Mouse (Mus musculus) layer of hippocampus, adult 8-10 months (tissue): ENCODE measurements around the gene Pbx1. TPM values are rescaled to one million over a fixed set of nuclear protein-coding genes. Genes with fewer than 3 reads are reported as not detected.

Experiments
- DNase-seq, 2 experiments: peaks; one replicate each; pipeline ENCODE4 v3.0.0; 2022; ENCODE audit warnings: low spot score in 2 of 2
- total RNA-seq, 4 experiments: library from RNA; stranded (reverse); gene quantifications; 2 replicates each; pipeline ENCODE4 v1.2.4; 2022

The Pbx1 gene
- total RNA-seq, 4 experiments from 2014 or later: 117 to 134 (median 122) TPM

DNA sequence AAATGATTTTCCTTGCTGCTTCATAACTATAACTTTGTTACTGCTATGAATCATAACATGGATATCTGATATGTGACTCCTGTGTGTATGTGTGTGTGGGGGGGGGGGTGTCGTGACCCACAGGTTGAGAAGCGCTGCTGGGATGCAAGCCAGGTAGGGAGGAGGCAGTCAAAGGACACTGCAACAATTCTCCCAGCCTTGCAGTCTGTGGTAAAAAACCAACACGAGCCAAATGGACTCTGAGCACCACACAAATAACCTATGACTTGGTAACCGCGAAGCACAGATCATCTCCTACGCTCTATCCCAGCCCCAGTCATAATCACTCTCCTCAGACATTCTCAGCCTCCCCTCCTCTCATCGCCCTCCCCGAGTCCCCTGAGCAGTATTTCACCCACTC, 87.2 kb downstream of the Pbx1 start:
- DNase-seq: no peak

DNA sequence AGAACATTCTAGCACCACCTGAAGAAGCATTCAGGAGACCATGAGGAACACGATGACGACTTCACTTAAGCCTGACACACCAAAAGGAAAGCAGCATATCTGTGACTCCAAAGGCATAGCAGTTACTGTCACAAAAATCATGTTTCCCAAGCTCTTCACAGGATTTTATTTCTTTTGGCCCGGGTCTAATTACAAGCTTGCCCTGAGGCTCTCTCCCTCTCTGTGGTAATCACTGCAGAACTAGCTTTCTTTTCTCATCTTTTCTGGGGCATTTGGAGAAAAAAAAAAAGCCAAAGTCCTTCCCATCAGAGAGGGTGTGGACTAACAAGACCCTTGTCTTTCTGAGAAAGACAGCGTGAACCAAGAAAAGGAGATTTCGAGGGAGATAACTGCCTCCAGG, 87.8 kb downstream of the Pbx1 start:
- no peak for DNase-seq

DNA sequence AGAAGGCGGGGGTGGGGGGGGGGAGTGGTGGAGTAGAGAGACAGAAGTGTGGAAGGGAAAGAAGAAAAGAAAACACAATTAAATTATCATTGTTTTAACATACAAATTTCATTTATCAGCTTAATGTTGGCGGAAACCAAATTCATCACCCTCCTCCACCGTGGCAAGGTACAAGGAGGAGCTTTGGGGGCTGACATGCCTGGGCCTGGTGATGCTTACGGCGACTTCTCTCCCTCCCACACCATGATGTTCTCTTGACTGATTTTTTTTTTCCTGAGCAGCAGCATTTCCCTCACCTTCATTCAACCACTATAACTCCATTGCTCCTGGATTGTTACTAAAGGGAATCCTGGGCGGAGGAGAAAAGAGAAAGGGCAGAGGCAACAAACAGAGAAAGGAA, 89.8 kb downstream of the Pbx1 start:
- no peak for DNase-seq

DNA sequence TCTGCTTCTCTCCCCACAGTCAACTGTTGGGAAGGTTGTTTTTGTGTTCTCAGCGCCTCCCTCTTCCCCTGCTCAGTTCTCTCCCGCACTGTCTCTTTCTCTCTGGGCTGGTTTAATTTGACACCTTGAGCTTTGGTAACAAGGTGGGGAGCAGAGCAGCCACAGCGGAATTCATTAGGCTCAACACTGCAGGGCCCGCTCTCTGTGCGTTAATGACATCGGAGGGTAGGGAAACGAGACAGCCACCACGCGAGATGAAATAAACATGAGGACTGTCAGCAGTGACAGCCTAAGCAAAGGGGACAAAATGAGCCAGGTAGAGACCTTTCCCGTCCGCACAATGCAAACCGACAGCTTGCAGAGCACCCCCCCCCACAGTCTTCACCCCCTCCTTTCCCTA, 90.2 kb downstream of the Pbx1 start:
- DNase-seq: no peak

DNA sequence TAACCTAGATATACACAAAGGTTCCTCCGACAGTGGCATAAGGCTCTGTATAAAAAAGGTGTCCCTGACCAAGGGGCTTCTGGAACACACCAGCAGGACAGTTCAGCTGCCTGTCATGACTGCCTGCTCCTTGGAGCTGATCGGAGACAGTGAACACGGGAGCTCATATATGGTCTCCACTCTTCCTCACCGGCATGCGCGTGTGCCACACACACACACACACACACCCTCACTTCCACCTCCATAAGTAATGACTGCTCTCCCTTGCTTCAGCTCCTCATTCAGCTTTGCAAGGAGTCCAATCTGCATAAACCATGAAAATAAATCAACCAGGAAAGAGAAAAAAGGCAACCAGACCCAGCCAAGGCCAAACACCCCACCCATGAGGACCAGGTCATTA, 90.7 kb downstream of the Pbx1 start:
- no peak for DNase-seq

DNA sequence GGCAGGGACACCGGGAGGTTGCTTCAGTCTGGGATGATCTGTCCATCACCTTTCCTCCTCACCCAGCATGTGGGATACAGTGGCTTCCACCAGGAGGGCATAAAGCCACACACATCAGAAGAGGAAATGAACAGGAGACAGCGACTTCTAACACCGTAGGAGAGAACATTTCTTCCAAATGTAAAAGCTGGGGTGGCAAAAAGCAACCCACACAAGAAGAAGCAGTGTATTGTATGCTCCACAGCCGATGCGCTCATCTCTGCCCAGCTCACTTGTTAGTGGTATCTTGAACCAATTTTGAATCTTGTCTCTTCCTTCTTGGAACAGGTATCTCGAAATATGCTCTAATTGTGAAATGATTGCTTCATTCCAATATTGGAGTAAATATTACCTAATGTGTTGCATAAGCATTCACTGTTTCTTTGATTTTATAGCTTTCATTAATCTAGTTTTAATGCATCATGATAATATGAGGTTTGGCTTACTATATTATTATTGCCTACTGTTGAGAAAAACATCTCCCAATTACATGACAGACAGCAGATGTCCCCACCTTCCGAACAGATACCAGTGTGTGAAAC, 95.7 kb downstream of the Pbx1 start:
- no peak for DNase-seq

DNA sequence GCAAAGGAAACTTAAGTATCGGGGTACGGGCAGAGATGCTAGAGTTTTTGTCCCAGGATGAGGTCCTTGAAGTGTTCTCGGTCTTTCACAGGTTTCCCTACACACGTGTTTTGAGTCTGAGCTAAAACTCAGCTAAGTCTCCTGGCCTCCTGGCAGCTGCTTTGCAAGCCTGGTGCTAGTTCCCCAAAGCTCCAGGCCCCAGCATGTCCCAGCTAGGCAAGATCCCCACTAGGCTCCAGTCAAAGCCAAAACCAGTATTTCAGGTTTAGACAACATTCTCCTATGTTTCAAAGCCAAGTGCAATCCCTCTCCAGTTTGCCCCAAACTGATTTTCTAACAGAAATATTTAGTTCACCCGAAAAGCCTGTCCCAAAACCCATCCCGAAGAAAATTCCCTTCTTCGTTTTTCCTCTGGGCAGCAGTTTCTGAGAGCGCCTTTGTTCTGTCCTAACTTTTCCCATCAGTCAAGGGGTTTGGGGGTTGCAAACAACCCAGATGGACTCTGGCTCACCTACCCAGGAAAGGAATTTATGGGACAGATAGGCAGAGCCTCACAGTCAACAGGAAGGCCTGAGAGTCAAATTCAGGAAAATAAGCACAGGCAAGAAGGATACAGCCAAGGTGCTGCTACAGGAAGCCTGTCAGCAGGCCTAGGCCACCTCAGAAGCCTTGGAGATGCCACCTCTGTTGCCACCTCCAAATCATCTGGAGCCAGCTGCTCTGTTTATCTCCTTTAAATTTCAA, 97.1 kb downstream of the Pbx1 start:
- no peak for DNase-seq

DNA sequence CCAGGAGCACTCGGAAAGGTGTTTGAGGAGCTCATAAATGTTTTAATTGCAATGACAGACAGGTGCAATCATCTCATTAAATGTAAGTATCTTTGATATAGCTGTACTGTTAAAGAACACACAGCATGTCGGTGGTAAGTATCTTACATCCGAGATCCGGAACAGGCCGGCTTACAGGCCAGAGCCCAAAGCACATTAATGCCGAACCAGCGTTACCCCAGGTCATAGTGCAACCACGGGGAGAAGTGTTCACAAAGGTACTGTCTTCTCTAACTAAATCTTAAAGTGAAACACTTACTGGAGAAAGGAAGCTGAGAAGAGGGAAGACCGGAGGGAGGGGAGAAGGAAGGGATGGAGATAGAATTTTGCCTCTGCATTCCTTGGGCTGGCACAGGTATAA, 100.0 kb downstream of the Pbx1 start:
- no peak for DNase-seq

DNA sequence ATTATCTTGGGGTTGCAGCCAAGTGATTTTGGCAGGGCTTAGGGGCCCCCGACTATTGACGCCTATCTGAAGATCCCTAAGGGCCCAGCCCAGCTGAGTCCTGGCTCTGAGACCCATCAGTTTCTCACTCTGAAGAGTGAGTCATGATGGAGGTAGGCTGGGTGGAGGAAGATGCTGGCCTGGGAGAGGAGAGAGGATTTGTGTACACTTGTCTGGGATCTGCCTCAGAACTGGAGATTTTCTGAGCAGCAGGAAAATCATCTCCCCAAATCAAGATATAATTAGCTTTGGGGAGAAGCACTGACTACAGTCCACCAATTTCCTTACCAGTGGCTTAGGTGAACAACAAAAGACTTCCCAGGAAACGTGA, 103.8 kb downstream of the Pbx1 start:
- no peak for DNase-seq

DNA sequence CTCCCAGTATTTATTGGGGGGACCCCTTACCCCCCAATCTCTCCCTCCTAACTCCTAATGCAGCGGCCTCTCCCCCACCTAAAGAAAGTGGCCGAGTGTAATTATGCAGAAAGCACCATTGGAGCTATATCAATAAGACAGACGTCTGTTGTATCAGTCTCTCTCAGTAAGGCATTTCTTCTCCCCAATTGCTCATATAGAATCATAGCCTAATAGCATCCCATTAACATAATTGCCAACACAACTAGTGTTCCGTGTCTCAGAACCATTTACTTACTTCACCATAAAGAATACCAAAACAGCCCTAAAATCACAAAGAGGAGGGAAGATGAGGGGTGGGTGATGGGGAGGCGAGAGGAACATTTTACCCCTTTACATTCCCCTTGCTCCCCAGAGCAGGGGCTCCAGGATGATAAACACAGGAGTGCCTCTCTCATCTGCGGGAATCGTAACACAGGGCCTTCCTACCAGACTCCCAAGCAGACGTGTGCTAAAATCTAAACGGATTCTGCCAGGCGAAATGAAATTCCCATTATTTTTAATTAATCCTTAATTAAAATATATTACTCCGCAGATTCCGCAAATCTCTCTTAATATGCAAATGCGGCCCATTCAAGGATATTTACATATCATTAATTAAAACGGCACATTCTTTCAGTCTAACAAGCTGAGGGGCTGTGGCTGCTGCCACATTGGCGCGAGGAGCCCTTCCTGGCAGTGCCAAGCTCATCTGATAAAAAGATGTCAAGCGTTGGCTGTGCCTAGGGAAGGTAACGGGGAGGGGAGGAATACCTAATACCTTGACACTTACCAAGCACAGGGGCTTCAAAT, 104.5 kb downstream of the Pbx1 start:
- no peak for DNase-seq

DNA sequence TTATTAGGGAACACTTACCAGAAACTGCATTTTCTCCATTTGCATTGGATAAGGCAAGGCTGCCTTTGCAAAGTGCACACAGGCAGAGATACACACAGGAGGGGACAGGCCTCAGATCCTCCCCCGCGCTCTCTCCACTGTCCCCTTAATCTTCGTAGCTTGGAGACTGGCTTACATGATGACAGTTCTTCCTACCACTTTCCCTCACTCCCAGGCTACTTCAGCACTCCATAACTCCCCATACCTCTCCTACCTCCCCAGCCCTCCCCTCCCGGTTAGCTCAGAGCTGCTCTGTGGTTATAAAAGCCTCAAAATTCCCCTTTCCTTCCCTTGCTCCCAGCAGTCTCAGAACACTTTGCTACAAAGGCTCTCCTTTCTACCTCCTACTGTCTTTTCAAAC, 106.3 kb downstream of the Pbx1 start:
- no peak for DNase-seq

DNA sequence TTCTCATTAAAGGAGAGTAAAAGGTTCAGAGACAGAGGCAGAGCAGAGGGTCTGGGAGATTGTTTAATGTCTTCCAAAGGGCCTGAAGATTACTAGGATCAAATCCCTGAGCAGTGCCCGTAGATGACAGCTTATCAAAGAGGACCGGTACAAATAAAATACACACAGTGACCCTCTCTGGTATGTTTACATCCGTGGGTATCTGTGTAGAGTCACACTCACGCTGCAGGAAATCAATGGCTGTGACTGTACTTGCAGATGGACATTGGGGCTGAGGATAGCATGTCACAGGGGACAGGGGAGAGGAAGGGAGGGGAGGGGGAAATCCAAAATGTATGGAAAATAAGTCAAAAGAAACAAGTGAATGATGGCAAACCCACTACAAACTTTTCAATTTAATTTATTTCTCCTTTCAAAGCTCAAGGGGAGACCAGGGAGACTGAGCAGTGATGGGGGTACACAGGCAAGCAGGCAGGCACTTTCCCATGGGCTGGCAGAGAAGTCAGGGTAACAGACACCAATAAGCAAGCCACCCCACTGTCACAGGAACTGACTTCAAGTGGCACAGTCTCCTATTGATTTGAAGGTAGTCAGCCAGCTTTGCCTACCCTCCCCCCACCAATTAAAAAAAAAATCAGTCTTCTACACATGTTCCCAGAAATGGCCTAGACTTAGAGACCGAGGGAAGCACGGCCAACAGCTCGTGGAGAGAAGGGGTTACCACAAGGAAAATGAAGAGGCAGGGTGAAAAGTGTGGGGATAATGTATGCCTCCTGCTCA, 107.6 kb downstream of the Pbx1 start:
- no peak for DNase-seq

DNA sequence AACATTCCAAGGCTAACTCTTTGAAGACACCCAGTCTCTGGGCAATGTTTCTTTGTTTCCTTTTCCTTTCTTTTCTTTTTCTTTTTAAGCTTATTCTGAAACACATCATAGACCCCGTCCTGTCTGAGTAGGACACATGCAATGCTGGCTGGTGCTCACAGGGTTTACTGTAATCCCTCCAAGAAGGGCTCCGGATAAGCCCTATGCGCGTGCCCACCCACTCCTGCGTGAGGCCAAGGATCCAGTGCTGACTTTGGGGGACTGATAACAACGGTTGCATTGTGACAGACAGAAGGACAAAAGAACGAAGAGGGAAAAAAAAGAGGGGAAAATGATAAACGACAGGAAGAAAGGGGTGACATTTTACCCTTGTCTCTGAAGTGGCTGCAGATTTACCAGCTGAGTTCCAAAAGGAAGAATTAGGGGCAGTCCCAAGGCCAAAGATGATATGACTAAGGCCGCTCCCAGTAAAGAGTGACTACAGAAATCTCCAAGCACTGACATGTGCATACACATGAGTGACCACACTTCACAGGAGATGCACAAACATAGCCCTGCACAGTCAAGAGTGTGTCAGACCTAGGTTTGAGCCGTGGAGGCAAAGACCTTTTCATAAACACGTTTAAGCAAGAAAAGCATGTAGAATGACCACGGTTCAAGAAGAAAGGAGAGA, 108.5 kb downstream of the Pbx1 start:
- no peak for DNase-seq

DNA sequence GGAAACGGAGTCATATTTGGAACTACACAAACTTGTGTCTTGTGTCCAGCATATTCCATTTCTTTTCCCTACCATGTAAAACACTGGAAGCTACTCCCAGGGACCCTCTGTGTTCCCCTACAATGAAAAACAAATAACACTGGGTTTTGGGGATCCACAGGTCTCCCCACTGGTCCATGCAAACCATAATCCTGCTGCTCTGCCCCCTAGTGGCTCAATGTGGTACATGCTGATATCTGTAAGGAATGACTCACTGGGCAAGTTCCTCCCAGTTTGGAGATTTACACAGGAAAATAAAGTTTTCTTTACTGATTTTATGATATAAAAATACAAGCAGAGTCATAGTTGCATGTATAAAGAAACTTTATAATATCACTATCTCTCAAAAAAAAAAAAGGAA, 109.2 kb downstream of the Pbx1 start:
- no peak for DNase-seq

DNA sequence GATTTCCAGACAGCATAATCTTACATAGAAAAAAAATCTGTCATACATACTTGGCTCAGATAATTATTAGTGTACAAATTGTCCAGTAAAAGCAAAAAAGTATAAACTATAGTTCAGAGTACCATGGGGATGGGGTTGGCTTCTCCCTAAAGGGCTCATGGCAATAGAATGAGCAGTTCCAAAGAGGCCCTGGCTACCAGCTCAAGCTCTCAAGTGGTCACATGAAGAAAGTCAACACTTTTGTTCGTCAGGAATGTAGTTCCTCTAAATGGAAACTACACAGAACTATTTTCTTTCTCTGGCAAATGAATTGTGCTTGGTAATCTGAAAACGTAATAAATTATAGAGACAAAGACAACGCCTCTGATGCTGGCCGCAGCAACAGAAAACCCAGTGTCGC, 112.4 kb downstream of the Pbx1 start:
- DNase-seq: no peak

DNA sequence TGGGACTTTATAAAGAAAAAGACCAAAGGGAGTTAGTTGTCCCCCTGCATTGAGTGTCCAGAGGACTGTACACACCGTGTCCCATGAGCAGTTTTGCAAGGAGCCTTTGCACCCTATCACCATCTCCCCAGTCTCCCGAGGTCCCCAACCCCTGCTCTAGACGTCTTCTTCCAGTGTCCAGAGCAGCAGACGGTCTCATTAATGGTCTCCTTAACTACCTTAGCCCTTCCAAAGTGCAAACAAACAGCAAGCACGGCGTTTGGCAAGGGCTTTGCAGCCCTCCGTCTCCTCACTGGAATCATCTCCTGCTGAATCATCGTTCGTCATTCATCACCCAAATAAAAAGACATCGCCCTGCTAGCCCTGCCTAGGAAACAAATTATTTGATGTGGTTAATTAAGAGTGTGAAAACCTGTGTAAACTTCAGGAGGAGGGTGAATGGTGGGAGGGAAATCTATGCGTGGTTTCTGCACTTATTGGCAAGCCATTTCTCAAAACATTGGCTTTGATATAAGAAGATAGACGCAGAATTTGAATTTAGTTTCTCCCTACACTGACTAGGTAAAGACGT, 113.1 kb downstream of the Pbx1 start:
- no peak for DNase-seq

DNA sequence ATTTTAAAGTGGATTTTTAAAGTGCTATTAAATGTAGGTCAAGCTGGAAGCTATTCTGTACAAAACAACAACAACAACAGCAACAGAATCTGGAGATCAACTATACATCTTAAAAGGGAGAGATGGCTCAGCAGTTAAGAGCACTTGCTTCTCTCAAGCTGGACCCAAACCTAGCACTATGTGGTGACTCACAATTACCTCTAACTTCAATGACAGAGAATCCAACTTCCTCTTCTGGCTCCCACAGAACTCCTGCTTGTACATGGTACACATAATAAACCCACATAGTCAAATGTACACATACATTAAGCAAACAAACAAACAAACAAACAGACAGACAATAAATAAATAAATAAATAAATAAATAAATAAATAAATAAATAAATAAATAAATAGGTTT, 118.3 kb downstream of the Pbx1 start:
- DNase-seq: no peak

DNA sequence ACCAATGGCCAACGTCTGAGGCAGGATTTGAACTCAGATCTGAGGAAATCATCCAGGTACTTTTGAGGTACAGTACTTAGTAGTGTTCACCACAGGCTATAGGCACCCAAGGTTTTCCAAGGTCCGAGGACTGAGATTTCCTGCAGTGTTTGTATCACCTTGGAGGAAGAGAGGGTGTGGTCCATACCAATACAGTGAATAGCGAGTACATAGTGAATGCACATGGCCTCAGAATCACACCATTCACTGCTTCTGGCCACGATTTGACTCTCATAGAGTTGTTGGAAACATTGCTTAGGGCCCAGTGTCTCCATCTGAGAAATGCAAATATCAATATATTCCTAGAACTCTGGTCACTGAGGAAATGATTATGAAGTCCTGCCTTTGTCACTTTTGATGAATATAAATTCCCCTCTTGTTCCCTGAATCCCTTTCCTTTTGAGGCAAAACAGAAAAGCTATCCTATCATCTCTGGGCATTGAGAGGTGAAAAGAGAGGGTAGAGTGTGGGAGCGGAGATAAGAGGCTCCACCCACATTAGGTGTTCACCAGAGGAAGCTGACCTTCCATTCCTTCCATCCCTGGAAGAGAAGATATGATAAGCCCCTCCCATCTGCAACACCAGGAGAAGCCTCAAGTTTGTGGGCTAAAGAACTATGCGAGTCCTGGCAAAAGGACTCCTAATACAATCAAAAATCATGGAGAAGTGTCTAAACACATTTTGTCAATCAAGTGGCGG, 119.2 kb downstream of the Pbx1 start:
- no peak for DNase-seq

DNA sequence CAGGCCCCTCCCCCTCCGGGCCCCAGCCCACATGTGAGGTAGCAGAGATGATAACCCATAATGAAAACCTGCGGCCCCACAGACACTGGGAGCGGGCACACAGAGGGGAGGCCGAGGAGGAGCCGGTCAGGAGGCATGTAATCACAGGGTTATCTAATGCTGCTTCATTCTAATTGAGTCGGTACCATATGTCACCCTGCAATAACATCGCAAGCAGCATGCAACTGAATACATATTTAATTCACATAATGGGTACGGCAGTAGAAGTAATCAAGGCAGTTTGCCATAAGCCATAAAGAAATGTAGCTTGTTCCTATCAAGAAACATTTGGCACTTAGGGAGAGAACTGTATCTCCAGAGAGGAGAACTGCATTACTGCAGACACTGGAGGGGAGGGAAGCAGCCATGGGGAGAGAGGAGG, 123.0 kb downstream of the Pbx1 start:
- DNase-seq: no peak
